8 mouse cellular contexts compared by ENCODE assay signal in genomic region chr4:135945706-135946105, GRCm38 (mm10). TPM values are rescaled to one million over a fixed set of nuclear protein-coding genes. Genes with fewer than 3 reads are reported as not detected.
DNase-seq lines count a peak whose midpoint lies in the region; ATAC-seq and TF ChIP-seq lines count a peak whose summit lies in the region.

No protein-coding gene starts in this region.

- no peaks in the 10 kb centered on the region for H3K27me3 ChIP-seq in forebrain, postnatal 0 days (ENCODE audit: insufficient read depth, low read length)
- no peaks in the 10 kb centered on the region for H3K27me3 ChIP-seq in liver, postnatal 0 days (ENCODE audit: insufficient read depth, low read length)

- H3K27ac ChIP-seq in forebrain, postnatal 0 days (ENCODE audit: low read depth, low read length), result peak overlapping the region; percentile 81
- H3K27ac ChIP-seq in liver, postnatal 0 days (ENCODE audit: low read depth), result peak overlapping the region; percentile 89

- H3K9me3 ChIP-seq in forebrain, postnatal 0 days (ENCODE audit: low read length), result no peaks in the 10 kb centered on the region
- no peaks in the 10 kb centered on the region for H3K9me3 ChIP-seq in liver, postnatal 0 days (ENCODE audit: low read length)

- no peaks in the 10 kb centered on the region for H3K36me3 ChIP-seq in forebrain, postnatal 0 days (ENCODE audit: insufficient read depth)
- no peaks in the 10 kb centered on the region; the same call in 1 of the 2 replicates for H3K36me3 ChIP-seq in liver, postnatal 0 days (replicated peaks; ENCODE audit: insufficient read depth, low read length)

- peak; percentile 52 for DNase-seq in cerebellum, adult 9-11 months
- DNase-seq in cerebellum, postnatal 36 days, result no peak
- peak; percentile 63 for DNase-seq in 416B (ENCODE audit: low read depth)
- peak; percentile 15 for DNase-seq in forebrain, postnatal 0 days
- no peak for DNase-seq in liver, postnatal 0 days
- DNase-seq in adrenal gland, postnatal 14 days, result no peak
- DNase-seq in kidney, adult 18-20 months, result no peak

- H3K4me3 ChIP-seq in forebrain, postnatal 0 days (ENCODE audit: low read depth, low read length), result peak overlapping the region; percentile 52
- H3K4me3 ChIP-seq in liver, postnatal 0 days (ENCODE audit: low read depth, low read length), result peak overlapping the region; percentile 86

- peak overlapping the region; percentile 87 for H3K4me2 ChIP-seq in forebrain, postnatal 0 days (ENCODE audit: low read depth)
- H3K4me2 ChIP-seq in liver, postnatal 0 days (ENCODE audit: low read depth, low read length), result peak overlapping the region; percentile 81

- no peak for TF ChIP-seq EP300 in liver, postnatal 0 days (IDR thresholded peaks at IDR 0.05; ENCODE audit: low read depth)

- no peak for TF ChIP-seq CTCF in forebrain, postnatal 0 days (IDR thresholded peaks at IDR 0.05; ENCODE audit: low read depth)
- no peak for TF ChIP-seq CTCF in liver, postnatal 0 days (IDR thresholded peaks at IDR 0.05; ENCODE audit: low read depth)

- WGBS in forebrain, postnatal 0 days, result 75% methylated on average over 10 of the region's 10 CpGs
- 61% methylated on average over 10 of the region's 10 CpGs for WGBS in liver, postnatal 0 days (ENCODE audit: insufficient replicate concordance)

- peak; percentile 23 for ATAC-seq in forebrain, postnatal 0 days
- peak; percentile 30 for ATAC-seq in liver, postnatal 0 days
- no peak for ATAC-seq in cerebellum, adult (ENCODE audit: insufficient number of reproducible peaks, low FRiP score, low TSS enrichment)

- H3K9ac ChIP-seq in forebrain, postnatal 0 days, result peak overlapping the region; percentile 63
- peak overlapping the region; percentile 93 for H3K9ac ChIP-seq in liver, postnatal 0 days (replicated peaks)

- no peaks in the 10 kb centered on the region for H3K4me1 ChIP-seq in forebrain, postnatal 0 days (ENCODE audit: insufficient read depth)
- peaks cover 26% of the 10 kb centered on the region for H3K4me1 ChIP-seq in liver, postnatal 0 days (ENCODE audit: insufficient read depth)

RNA-seq across cellular contexts. Expression of gene Hmgcl, which starts 0.5 kb away (rescaled TPM):
- total RNA-seq in forebrain, postnatal 0 days (2014; rRNA removed), result 42.9 and 46.0 TPM in 2 replicates
- 52.6 and 58.3 TPM in 2 replicates for polyA plus RNA-seq in forebrain, postnatal 0 days (2015; fragmentation: Nextera tagmentation; extraction: Ambion mirVana)
- polyA plus RNA-seq in liver, postnatal 0 days (2015; fragmentation: Nextera tagmentation; extraction: Ambion mirVana), result 351 and 364 TPM in 2 replicates
- 64.6 and 76.0 TPM in 2 replicates for total RNA-seq in adrenal gland, postnatal 14 days (2021)

RNA-seq across cellular contexts. Expression of gene Gale, which starts 17.8 kb away (rescaled TPM):
- 32.1 and 42.4 TPM in 2 replicates for total RNA-seq in forebrain, postnatal 0 days (2014; rRNA removed)
- polyA plus RNA-seq in forebrain, postnatal 0 days (2015; fragmentation: Nextera tagmentation; extraction: Ambion mirVana), result 30.7 and 34.4 TPM in 2 replicates
- polyA plus RNA-seq in liver, postnatal 0 days (2015; fragmentation: Nextera tagmentation; extraction: Ambion mirVana), result 82.2 and 96.5 TPM in 2 replicates
- 16.4 and 16.6 TPM in 2 replicates for total RNA-seq in adrenal gland, postnatal 14 days (2021)

RNA-seq across cellular contexts. Expression of gene Fuca1, which starts 25.2 kb away (rescaled TPM):
- 30.9 and 33.2 TPM in 2 replicates for total RNA-seq in forebrain, postnatal 0 days (2014; rRNA removed)
- polyA plus RNA-seq in forebrain, postnatal 0 days (2015; fragmentation: Nextera tagmentation; extraction: Ambion mirVana), result 67.7 and 75.2 TPM in 2 replicates
- 45.2 and 50.7 TPM in 2 replicates for polyA plus RNA-seq in liver, postnatal 0 days (2015; fragmentation: Nextera tagmentation; extraction: Ambion mirVana)
- 90.1 and 94.3 TPM in 2 replicates for total RNA-seq in adrenal gland, postnatal 14 days (2021)

RNA-seq across cellular contexts. Expression of gene Lypla2, which starts 26.7 kb away (rescaled TPM):
- total RNA-seq in forebrain, postnatal 0 days (2014; rRNA removed), result 136 and 138 TPM in 2 replicates
- polyA plus RNA-seq in forebrain, postnatal 0 days (2015; fragmentation: Nextera tagmentation; extraction: Ambion mirVana), result 201 and 206 TPM in 2 replicates
- 54.2 and 55.5 TPM in 2 replicates for polyA plus RNA-seq in liver, postnatal 0 days (2015; fragmentation: Nextera tagmentation; extraction: Ambion mirVana)
- total RNA-seq in adrenal gland, postnatal 14 days (2021), result 57.2 and 63.9 TPM in 2 replicates

RNA-seq across cellular contexts. Expression of gene Pithd1, which starts 41.4 kb away (rescaled TPM):
- 62.8 and 64.2 TPM in 2 replicates for total RNA-seq in forebrain, postnatal 0 days (2014; rRNA removed)
- polyA plus RNA-seq in forebrain, postnatal 0 days (2015; fragmentation: Nextera tagmentation; extraction: Ambion mirVana), result 82.2 and 93.3 TPM in 2 replicates
- 42.9 and 45.2 TPM in 2 replicates for polyA plus RNA-seq in liver, postnatal 0 days (2015; fragmentation: Nextera tagmentation; extraction: Ambion mirVana)
- 27.1 and 33.8 TPM in 2 replicates for total RNA-seq in adrenal gland, postnatal 14 days (2021)

Comparison
In these comparisons a context has a peak if more than half of its experiments do, and no peak if none do; other contexts are left out.
1. DNase-seq: peak in cerebellum, adult 9-11 months (single experiment), 416B (single experiment) and forebrain, postnatal 0 days (single experiment); none in cerebellum, postnatal 36 days (0 of 2), liver, postnatal 0 days (single experiment), adrenal gland, postnatal 14 days (single experiment) and kidney, adult 18-20 months (single experiment).